Mouse (Mus musculus): Measurements from ENCODE around the gene Ntrk1.
A peak's percentile ranks its signal among the peaks of the same experiment; 100 is the strongest.

The Ntrk1 gene

DNA sequence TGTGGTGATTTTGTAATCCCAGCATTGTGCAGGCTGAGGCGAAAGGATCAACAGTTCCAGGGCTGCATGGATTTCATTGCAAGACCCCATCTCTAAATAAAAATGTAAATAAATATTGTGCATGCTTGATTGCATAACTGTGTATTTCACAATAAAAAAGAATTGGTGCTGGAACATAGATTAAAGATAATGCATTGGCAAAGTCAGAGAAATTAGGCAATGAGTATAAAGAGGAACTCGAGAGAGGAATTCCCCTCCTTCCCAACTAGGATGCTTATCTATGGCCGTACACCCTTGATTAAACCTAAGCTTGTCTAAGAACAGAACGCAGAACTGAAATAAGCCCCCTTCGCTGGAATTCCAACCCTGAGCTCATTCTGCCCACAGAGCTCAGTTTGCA, 9.8 kb downstream of the Ntrk1 start:
- DNase-seq: no peak

DNA sequence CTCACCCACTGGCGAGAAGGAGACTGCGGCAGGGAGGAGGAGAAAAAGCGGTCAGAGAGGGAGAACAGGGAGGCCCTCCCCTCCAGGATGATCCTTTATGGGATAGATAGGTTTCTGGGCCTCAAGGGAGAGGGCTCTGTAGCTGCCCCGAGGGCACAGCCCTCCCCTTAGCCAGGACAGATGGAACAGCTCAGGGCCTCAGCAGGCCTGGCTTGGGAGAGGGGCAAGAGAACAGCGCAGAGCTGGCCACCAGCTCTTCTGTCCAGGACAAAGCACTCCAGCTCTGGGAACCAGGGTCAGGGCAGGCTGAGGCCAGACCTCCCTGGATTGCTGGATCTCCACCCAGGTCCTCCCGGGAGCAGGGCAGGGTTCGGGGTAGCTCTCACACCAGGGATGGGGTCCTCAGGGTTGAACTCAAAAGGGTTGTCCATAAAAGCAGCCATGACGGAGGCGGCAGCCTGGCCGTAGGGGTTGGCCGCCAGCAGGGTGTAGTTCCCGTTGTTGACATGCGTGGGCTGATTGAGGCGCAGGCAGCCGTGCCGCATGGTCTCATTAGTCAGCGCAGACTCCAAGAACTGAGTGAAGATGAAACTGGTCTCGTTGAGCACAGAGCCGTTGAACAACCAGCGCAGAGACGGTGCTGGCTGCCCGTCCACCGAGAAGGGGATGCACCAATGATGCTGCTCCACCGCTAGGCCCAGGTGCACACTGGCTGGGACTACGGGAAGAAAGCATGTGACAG, 11.5 kb downstream of the Ntrk1 start:
- DNase-seq: no peak

GRCm38 (mm10) chr3:87779086-87779485, 15.9 kb downstream of the Ntrk1 start:
- no peak for DNase-seq

DNA sequence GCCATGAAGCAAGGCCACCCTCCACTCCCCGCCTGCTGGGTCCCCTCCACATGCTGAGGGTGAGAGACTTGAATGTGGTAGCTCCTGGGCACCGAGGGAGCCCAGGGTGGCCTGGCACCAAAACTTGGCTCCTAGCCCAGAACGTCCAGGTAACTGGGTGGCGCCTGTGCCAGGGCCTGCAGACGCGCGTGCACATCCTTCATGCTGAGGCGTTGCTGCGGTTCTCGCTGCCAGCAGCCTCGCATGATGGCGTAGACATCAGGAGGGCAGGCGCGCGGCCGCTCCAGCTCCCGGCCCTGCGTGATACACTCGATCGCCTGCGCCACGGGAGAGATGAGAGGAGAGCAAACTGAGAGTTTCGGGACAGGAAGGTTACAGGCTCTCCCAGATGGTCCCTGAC, 16.7 kb downstream of the Ntrk1 start:
- no peak for DNase-seq

- no peak for DNase-seq
These were observed 23.9 kb downstream of the Ntrk1 start for GRCm38 (mm10) chr3:87771088-87771487.

GRCm38 (mm10) chr3:87770280-87770679, 24.7 kb downstream of the Ntrk1 start:
- peak; percentile 24 for DNase-seq

DNA sequence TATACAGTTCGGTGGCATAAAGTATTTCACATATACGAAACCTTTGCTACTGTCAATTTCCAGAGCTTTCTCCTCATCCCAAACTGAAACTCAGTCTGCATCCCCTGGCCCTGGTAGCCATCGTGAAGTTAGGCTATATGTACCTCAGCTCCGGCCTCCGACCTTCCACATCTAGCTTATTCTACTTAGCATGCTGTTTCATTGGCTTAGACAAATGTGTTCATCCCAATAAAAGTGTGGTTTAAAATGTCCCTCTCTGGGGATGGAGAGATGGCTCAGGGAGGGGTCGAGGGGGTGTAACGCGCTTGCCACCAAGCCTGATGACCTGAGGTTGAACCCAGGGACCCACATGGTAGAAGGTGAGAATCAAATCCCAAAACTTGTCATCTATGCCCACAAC, 25.5 kb downstream of the Ntrk1 start:
- no peak for DNase-seq

GRCm38 (mm10) chr3:87768844-87769243, 26.1 kb downstream of the Ntrk1 start:
- DNase-seq: peak; percentile 32

DNA sequence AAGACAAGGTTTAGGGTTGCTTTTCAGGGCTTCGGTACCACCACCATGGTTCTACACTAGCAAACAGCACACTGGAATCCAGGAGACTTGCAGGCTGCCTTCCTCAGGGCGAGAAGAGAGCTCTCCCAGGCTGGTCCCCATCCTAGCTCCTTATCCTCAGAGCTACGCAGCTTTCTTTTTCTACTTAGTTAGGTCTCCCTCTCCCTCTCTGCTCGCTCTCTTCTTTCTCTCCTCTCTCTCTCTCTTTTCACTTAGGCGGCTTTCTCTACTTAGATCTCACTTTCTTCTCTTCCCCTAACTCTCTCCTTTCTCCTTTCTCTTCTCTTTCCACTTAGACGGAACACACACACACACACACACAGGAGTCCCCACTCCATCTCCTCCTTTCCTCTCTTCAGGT, 26.5 kb downstream of the Ntrk1 start:
- no peak for DNase-seq

GRCm38 (mm10) chr3:87767764-87768163, 27.2 kb downstream of the Ntrk1 start:
- DNase-seq: no peak

DNA sequence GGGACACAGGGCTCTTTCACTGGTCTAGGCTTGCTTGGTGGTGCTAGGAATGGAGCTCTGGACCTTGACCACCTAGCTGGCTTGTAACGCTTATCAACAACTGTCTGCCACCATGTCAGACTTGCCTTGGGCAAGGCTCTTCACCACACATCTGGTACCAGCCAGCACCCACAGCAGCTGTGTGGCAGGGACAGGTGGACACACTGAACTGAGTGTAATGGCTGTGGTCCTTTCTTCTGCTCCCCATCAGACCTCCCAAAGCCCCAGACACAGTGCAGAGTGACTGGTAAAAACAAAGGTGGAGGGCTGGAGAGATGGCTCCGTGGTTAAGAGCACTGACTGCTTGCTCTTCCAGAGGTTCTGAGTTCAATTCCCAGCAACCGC, 28.7 kb downstream of the Ntrk1 start:
- DNase-seq: no peak

DNA sequence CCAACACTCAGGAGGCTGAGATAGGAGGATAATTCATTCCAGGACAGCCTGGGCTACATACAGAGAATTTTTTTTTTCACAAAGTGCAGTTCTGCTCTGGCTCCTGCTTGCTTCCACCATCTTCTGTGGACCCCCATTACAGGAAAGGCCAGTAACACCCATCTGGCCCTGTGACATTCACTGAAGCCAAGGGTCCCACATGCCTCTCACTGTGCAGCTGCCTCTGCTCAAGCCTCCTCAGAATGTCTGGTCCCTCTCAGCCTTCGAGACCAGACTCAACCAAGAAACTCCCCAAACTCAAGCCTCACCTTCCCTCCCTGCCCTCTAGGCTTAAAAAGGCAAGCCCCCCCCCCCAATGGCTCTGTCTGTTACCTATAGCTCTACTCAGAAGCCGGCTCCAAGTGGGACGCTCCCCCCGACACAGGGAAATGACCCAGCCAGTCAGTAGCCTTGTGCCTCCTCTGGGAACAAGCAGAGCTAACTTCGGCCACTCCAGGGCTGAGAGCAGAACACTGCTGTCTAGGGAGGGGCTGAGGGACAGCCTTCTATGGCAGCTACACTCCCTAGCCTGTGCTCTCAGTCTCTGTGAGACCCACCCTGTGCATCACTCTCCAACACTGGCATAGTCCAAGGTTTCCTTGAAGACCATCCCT, 29.2 kb downstream of the Ntrk1 start:
- DNase-seq: no peak

DNA sequence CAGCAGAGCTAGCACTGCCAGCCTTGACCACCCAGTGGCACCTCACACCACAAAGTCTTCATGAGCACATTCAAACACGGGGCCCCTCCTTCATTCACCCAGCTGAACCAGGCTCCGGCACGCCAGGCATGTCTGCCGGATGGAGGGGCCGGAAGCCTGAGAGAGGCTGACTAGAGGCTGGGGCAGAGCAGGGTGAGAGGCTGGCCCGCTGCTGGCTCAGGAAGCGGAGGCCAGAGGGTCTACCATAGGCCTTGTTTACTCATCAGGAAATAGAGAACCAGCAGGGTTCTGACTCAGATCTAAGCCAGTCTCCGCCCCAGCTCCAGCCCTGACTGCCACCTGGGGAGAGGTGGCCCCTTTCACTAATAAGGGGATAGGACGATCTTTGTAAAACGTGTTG, 29.9 kb downstream of the Ntrk1 start:
- no peak for DNase-seq

GRCm38 (mm10) chr3:87764506-87764905, 30.5 kb downstream of the Ntrk1 start:
- peak; percentile 17 for DNase-seq

- DNase-seq: peak; percentile 88
These were observed 31.2 kb downstream of the Ntrk1 start for GRCm38 (mm10) chr3:87763683-87764289.

DNA sequence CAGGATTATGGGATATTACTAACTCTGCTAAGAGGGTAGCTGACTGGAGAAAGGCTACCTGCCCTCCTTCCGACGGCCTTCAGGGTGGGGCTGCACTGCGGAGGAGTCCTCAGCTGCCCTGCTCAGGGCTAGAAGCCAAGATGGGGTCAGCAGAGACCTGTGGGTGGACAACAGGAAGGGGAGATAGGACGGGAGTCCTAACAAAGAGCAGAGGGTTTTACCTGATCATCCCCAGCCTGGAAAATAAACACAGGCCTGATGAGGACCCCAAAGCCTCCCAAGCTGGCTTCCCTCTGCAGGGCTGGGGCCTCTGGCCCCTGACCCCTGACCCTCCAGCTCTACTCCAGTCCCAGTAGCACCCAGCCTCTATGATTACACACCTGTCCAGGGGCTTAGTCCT, 31.8 kb downstream of the Ntrk1 start:
- no peak for DNase-seq

DNA sequence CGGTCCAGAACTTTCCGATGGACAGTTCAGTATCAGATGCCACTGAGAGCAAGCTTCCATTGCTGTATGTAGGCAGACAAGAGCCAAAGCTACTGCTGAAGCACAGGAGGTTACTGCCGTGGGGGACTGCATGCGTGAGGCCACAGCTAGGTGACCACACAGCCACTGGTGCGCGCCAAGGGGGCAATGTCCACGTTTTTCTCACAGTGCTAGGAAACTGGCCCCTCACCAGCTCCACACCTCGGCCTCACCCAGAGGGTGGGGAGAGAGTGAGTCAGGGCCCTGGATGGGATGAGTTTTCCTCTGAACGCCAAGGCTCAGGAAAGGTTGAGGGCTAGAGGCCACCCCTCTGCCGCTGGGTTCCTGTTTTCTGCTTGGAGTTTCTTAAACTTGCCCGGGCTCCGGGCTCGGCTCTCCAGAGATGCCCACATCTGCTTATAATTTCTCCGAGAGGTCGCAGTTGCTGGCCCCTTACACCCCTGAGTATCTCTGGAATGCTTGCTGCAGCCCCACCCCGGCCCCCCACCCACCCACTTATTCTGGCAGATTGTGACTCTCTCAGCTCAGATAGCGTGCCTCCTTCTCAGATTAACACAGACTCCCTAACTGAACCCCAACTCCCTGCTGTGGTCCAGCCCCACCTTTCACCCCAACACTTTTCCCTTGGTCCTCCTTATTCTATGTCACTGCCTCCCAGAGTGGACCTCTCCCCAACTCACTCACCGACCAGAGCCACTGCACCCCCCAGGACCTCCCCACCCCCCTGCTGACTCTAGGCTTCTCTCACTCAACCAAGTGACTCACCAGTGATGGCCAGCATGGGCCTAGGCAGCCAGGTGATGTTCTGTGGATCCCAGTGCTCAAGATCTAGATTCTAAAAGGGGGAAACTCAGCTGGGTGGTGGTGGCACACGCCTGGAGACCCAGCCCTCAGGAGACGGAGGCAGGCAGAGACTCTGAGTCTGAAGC, 33.3 kb downstream of the Ntrk1 start:
- no peak for DNase-seq

DNA sequence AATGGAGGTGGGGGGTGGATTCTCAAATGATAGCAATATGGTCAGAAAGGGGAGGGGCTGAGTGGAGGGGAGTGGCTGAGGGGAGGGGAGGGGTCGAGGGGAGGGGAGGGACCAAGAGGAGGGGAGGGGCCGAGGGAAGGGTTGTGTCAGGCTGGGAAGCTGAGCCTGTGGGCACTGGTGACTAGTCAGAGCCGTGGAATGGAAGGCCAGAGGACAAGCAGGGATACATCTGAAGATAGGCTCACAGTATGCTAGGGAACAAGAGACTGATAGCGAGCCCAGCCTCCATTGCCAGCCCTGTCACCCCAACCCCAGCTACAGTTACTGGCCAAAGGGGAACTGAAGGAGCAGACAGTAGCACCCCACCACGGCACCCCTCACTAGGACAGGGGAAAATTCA, 36.3 kb downstream of the Ntrk1 start:
- no peak for DNase-seq

GRCm38 (mm10) chr3:87756488-87756887, 38.5 kb downstream of the Ntrk1 start:
- DNase-seq: no peak

GRCm38 (mm10) chr3:87755964-87756363, 39.0 kb downstream of the Ntrk1 start:
- peak; percentile 81 for DNase-seq

DNA sequence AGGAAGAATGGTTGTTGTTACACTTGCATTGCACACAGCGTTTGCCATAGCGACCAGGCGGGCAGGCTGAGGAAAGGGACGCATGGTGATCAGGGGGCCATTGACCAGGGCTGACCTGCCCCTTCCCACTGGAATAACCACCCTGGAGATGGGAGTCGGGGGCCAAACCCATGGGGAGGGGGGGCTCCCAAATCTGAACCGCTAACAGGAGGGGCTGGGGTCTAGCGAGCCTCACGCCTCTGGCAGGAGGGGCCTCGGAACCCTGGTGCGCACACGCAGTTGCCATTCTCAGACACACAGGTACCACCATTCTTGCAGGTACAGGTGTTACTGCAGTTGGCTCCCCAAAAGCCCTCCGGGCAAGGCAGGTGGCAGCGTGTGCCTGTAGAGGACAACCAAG, 41.1 kb downstream of the Ntrk1 start:
- no peak for DNase-seq

- no peak for DNase-seq
These were observed 42.4 kb downstream of the Ntrk1 start for GRCm38 (mm10) chr3:87752567-87752966.

GRCm38 (mm10) chr3:87749977-87750376, 45.0 kb downstream of the Ntrk1 start:
- no peak for DNase-seq

Measured in right cerebral cortex, adult 18-20 months (tissue).